Mouse (Mus musculus) CH12.LX (cell line): ENCODE data around the gene Arid4a. TPM values are rescaled to one million over a fixed set of nuclear protein-coding genes. Genes with fewer than 3 reads are reported as not detected.

ENCODE experiments used
- DNase-seq: peaks from one replicate; pipeline ENCODE4 v3.0.0-alpha.2; 2013; ENCODE audit errors: extremely low read depth
- H3K27ac ChIP-seq: 2 replicates; pipeline ENCODE4 v1.5.1; 2012; ENCODE audit warnings: low read depth, mild to moderate bottlenecking, control low read depth, moderate library complexity; ENCODE audit not compliant: insufficient read depth
- H3K27me3 ChIP-seq: replicated peaks from 2 replicates; pipeline ENCODE3; 2012; ENCODE audit warnings: inconsistent platforms
- H3K36me3 ChIP-seq, 2 experiments: replicated peaks in 1 of 2; 2 replicates each; pipeline versions ENCODE3 to v1.6.1; 2012; ENCODE audit warnings: inconsistent platforms in 1 of 2, low read length in 1 of 2, mild to moderate bottlenecking in 1 of 2, mixed read lengths in 1 of 2, moderate library complexity in 1 of 2; ENCODE audit not compliant: control insufficient read depth in 1 of 2, insufficient read depth in 1 of 2
- H3K4me1 ChIP-seq, 2 experiments: 2 replicates each; pipeline ENCODE4 v1.6.1; 2012; ENCODE audit warnings: inconsistent platforms in 1 of 2, moderate library complexity in 1 of 2; ENCODE audit not compliant: insufficient read depth in 2 of 2, control insufficient read depth in 1 of 2
- H3K4me2 ChIP-seq: 2 replicates; pipeline ENCODE4 v1.6.1; 2012; ENCODE audit warnings: low read depth, mild to moderate bottlenecking, control low read depth; ENCODE audit not compliant: poor library complexity, insufficient read depth, severe bottlenecking
- H3K4me3 ChIP-seq, 3 experiments: fragments of 150-350 bp in 1 of 3; sonication (generic) in 1 of 3; replicated peaks in 1 of 3; 2 replicates each; pipeline versions ENCODE3 to v1.5.1; 2011 to 2012; ENCODE audit warnings: low read depth in 2 of 3, low read length in 2 of 3, mild to moderate bottlenecking in 2 of 3, moderate library complexity in 2 of 3, control low read depth in 1 of 3, improper control_type of control experiment in 1 of 3, inconsistent platforms in 1 of 3, mixed read lengths in 1 of 3; ENCODE audit not compliant: poor library complexity in 1 of 3
- H3K79me2 ChIP-seq: replicated peaks from 2 replicates; pipeline ENCODE4 v1.6.1; 2012; ENCODE audit warnings: mild to moderate bottlenecking, moderate library complexity; ENCODE audit not compliant: control insufficient read depth, poor library complexity, insufficient read depth, severe bottlenecking; ENCODE audit errors: extremely low read depth
- H3K9ac ChIP-seq: 2 replicates; pipeline ENCODE4 v1.6.1; 2012; ENCODE audit warnings: low read depth, mild to moderate bottlenecking, control low read depth, moderate library complexity; ENCODE audit not compliant: insufficient read depth
- H3K9me3 ChIP-seq: replicated peaks from 2 replicates; pipeline ENCODE3; 2012; ENCODE audit warnings: low read length, inconsistent platforms, mixed read lengths
- CHD2 ChIP-seq: IDR thresholded peaks from 2 replicates; pipeline ENCODE4 v1.6.1; 2011; ENCODE audit warnings: low read length, improper control_type of control experiment
- CTCF ChIP-seq, 2 experiments: IDR thresholded peaks in 1 of 2; conservative IDR thresholded peaks in 1 of 2; 2 replicates each; pipeline ENCODE4 v1.5.1; 2011 to 2012; ENCODE audit warnings: low read depth in 2 of 2, low read length in 2 of 2, improper control_type of control experiment in 1 of 2, inconsistent platforms in 1 of 2, mild to moderate bottlenecking in 1 of 2, moderate library complexity in 1 of 2
- E2F4 ChIP-seq: IDR thresholded peaks from 2 replicates; pipeline ENCODE4 v1.6.1; 2011; ENCODE audit warnings: low read depth, low read length, improper control_type of control experiment; ENCODE audit not compliant: insufficient replicate concordance
- ETS1 ChIP-seq: conservative IDR thresholded peaks from 2 replicates; pipeline ENCODE4 v1.6.1; 2012; ENCODE audit warnings: low read depth, mild to moderate bottlenecking, inconsistent platforms, low read length, improper control_type of control experiment, moderate library complexity
- GABPA ChIP-seq: IDR thresholded peaks from 2 replicates; pipeline ENCODE4 v1.6.1; 2012; ENCODE audit warnings: low read depth, low read length, improper control_type of control experiment, inconsistent platforms; ENCODE audit not compliant: insufficient replicate concordance
- MAZ ChIP-seq: IDR thresholded peaks from 2 replicates; pipeline ENCODE4 v1.6.1; 2012; ENCODE audit warnings: low read depth, mild to moderate bottlenecking, inconsistent platforms, low read length, improper control_type of control experiment, moderate library complexity
- MXI1 ChIP-seq: IDR thresholded peaks from 2 replicates; pipeline ENCODE4 v1.6.1; 2011; ENCODE audit warnings: mild to moderate bottlenecking, low read depth, low read length, improper control_type of control experiment
- MYC ChIP-seq: IDR thresholded peaks from 2 replicates; pipeline ENCODE4 v1.6.1; 2011; ENCODE audit warnings: low read depth, mild to moderate bottlenecking, improper control_type of control experiment, low read length
- NELFE ChIP-seq: IDR thresholded peaks from 2 replicates; pipeline ENCODE4 v1.6.1; 2011; ENCODE audit warnings: low read depth, low read length, improper control_type of control experiment
- PAX5 ChIP-seq: IDR thresholded peaks from 2 replicates; pipeline ENCODE4 v1.6.1; 2012; ENCODE audit warnings: low read length, inconsistent platforms, mixed read lengths
- SIN3A ChIP-seq: IDR thresholded peaks from 2 replicates; pipeline ENCODE4 v1.6.1; 2012; ENCODE audit warnings: low read length, improper control_type of control experiment, inconsistent platforms
- TBP ChIP-seq: conservative IDR thresholded peaks from 2 replicates; pipeline ENCODE4 v1.6.1; 2011; ENCODE audit warnings: low read depth, low read length, improper control_type of control experiment
- UBTF ChIP-seq: IDR thresholded peaks from 2 replicates; pipeline ENCODE4 v1.6.1; 2012; ENCODE audit warnings: low read depth, mild to moderate bottlenecking, inconsistent platforms, low read length, improper control_type of control experiment, moderate library complexity
- USF1 ChIP-seq: IDR thresholded peaks from 2 replicates; pipeline ENCODE4 v1.6.1; 2014; ENCODE audit warnings: low read depth, mild to moderate bottlenecking, inconsistent platforms, low read length, improper control_type of control experiment
- ZMIZ1 ChIP-seq: IDR thresholded peaks from 2 replicates; pipeline ENCODE4 v1.6.1; 2012; ENCODE audit warnings: low read depth, mild to moderate bottlenecking, inconsistent platforms, low read length, improper control_type of control experiment
- ZNF384 ChIP-seq: IDR thresholded peaks from 2 replicates; pipeline ENCODE4 v1.6.1; 2012; ENCODE audit warnings: low read depth, low read length, improper control_type of control experiment, inconsistent platforms
- dilution Hi-C: fragments of 300-500 bp; cut with MboI; formaldehyde crosslinking; loops from 2 replicates; pipeline ENCODE4 v1.14.3; 2020; ENCODE audit warnings: low sequenced_read_pairs; ENCODE audit not compliant: extremely low pct_unique_long_range_greater_than_20kb, extremely low pct_ligation_motif_present
- in situ Hi-C: fragments of 300-500 bp; cut with MboI; formaldehyde crosslinking; loops from 3 replicates; pipeline ENCODE4 v1.14.3; 2019; ENCODE audit warnings: low sequenced_read_pairs, low pct_ligation_motif_present, low pct_unique_long_range_greater_than_20kb, mixed read lengths
- polyA plus RNA-seq: library from polyadenylated mRNA; unstranded; fragments of >175 nt; gene quantifications from 2 replicates; pipeline ENCODE4 v1.2.1, GENCODE M21; 2012; ENCODE audit warnings: low read depth; ENCODE audit not compliant: insufficient read length
- total RNA-seq, 2 experiments: library from RNA; depleted of rRNA; stranded (reverse); fragments of 300-350 nt in 1 of 2; fragments of >200 nt in 1 of 2; gene quantifications; 2 replicates each; pipeline ENCODE4 v1.2.3; 2012 to 2014

The Arid4a gene
- total and polyA plus RNA-seq, 3 experiments: 8.0 to 20.8 (median 9.7) TPM

DNA sequence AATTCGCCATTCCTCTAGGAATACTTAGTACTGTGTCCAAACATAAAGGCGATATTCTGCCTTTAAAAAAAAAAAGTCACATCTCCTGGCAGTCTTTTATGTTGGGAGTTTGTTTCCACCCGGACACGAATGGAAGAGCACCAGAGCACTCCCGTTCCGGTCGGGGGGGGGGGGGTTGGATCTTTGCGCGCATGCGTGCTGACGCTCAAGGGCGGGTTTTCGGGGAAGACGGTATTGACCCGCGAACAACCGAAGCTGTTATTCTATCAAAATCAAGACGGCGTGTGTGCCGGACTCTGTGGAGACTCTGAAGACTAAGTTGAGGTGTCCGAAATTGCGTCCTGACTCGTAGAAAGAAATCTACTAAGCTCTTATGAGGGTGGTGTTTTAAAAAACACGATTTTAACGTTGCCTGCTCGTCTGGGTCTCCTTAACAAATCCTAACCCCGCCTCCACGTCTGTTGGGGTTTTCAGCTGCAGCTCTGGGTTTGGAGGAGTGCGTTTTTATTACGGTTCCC is 121.2 kb downstream of the Arid4a start (continued):
- TF ChIP-seq E2F4 (no peak), TBP (peak; percentile 42; the same call in 1 of the 2 replicates), ZNF384 (peak; percentile 72), CHD2 (peak; percentile 57; the same call in 1 of the 2 replicates), SIN3A (peak; percentile 47; the same call in 1 of the 2 replicates), ETS1 (no peak)

DNA sequence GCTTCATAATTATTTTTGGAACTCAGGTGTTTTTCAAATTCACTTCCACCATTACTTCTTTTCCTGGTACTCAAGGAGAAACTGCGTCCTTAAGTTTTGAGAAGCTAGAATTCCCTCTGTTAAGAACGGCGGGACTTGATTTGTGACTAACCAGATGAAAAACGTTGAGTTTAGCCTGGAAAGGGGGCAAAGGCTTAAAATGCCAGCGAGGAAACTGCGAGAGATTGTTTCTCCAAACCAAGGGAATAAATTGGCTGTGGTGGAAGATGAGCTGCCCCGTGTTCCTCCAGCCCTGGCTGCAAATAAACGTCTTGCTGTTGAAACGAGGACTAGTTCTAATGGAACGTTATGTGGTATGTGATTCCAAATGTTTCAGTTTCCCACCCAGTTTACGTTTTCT is 121.9 kb downstream of the Arid4a start:
- in situ Hi-C loops: loop anchor here (25.0 kb wide), 1 partner anchor 575 kb away; no protein-coding TSS in a partner anchor
- DNase-seq: no peak

DNA sequence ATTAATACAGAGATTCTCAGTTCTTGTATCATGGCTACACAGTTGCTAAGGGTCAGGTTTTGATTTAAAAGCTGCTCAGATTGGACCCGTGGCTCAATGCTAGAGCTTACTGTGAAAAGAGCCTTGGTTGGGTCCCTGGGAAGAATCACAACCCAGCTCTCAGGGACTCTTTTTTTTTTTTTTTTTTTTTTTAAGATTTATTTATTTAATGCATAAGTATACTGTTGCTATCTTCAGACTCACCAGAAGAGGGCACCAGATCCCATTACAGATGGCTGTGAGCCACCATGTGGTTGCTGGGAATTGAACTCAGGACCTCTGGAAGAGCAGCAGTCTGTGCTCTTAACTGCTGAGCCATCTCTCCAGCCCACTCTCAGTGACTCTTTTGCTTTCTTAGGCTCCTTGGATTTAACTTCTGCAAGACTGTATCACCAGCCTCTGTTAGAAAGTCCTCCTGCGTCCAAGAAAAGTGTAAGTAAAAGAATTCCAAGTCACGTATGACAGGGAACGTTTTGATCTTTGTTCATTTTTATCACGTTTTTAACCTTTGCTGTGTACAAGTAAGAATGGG is 123.6 kb downstream of the Arid4a start:
- dilution Hi-C loops (no loop called here), in situ Hi-C loops (loop anchor here (25.0 kb wide), 1 partner anchor 573 kb away; no protein-coding TSS in a partner anchor)
- DNase-seq: no peak
- H3K9me3 ChIP-seq: no peaks in the 10 kb centered on the region
- peaks cover 31% of the 10 kb centered on the region for H3K79me2 ChIP-seq
- H3K4me1 ChIP-seq: peaks cover 5 to 20% of the 10 kb centered on the region in 2 experiments; a peak in 3 of 4 replicates
- TF ChIP-seq USF1 (no peak), CTCF (conservative IDR thresholded peaks at IDR 0.05 in 1 of 2, IDR thresholded peaks at IDR 0.05 in 1 of 2; ENCODE audit: low read depth in 2 of 2, low read length in 2 of 2) (peak; percentile 20 to 45; a peak in 2 of 4 replicates), ZMIZ1 (no peak), ZNF384 (peak; percentile 82), ETS1 (no peak), MXI1 (no peak), MYC (0 out of 2 replicates have a peak, but pooled peaks have one; percentile 23), UBTF (no peak)
- H3K36me3 ChIP-seq: peaks cover 21 to 52% of the 10 kb centered on the region in 2 experiments
- no peak overlapping the region for H3K4me2 ChIP-seq
- H3K4me3 ChIP-seq: no peak overlapping the region
- no peaks in the 10 kb centered on the region for H3K27me3 ChIP-seq
- no peak overlapping the region for H3K9ac ChIP-seq
- no peak overlapping the region for H3K27ac ChIP-seq

More for the DNA sequence above, 121.9 kb downstream of the Arid4a start:
- H3K4me3 ChIP-seq: peak overlapping the region; percentile 71 to 83 (median 80)
- H3K27me3 ChIP-seq: no peaks in the 10 kb centered on the region
- no peaks in the 10 kb centered on the region for H3K9me3 ChIP-seq
- H3K9ac ChIP-seq: peak overlapping the region; percentile 86
- no peak for TF ChIP-seq GABPA
- TF ChIP-seq MAZ: no peak
- no peak for TF ChIP-seq PAX5
- no peak for TF ChIP-seq CTCF (conservative IDR thresholded peaks at IDR 0.05 in 1 of 2, IDR thresholded peaks at IDR 0.05 in 1 of 2; ENCODE audit: low read depth in 2 of 2, low read length in 2 of 2)
- no peak for TF ChIP-seq NELFE
- no peak for TF ChIP-seq ZNF384
- H3K4me2 ChIP-seq: peak overlapping the region; percentile 100
- dilution Hi-C loops: no loop called here
- peaks cover 20 to 52% of the 10 kb centered on the region in 2 experiments for H3K36me3 ChIP-seq
- no peak overlapping the region for H3K27ac ChIP-seq
- peaks cover 5 to 26% of the 10 kb centered on the region in 2 experiments; a peak in 3 of 4 replicates for H3K4me1 ChIP-seq
- H3K79me2 ChIP-seq: peaks cover 41% of the 10 kb centered on the region
